Mouse (Mus musculus): ENCODE measurements around the gene Gm20741. TPM values are rescaled to one million over a fixed set of nuclear protein-coding genes. Genes with fewer than 3 reads are reported as not detected.

The Gm20741 gene
- polyA plus RNA-seq, 1 experiment from 2014 or later = not detected

Other genes starting within 250 kb of the Gm20741 start
- 0.06 TPM in 1 of 2 replicates, not detected in the other for gene Cldn8, start 249.0 kb downstream of the Gm20741 start, polyA plus RNA-seq (2015; fragmentation: Nextera tagmentation; extraction: Ambion mirVana)
- gene Krtap24-1, start 199.9 kb downstream of the Gm20741 start, polyA plus RNA-seq (2015; fragmentation: Nextera tagmentation; extraction: Ambion mirVana) = not detected in 2 replicates
- gene 2310079G19Rik, start 184.6 kb downstream of the Gm20741 start, polyA plus RNA-seq (2015; fragmentation: Nextera tagmentation; extraction: Ambion mirVana) = not detected in 2 replicates
- not detected in 2 replicates for gene Krtap26-1, start 164.4 kb downstream of the Gm20741 start, polyA plus RNA-seq (2015; fragmentation: Nextera tagmentation; extraction: Ambion mirVana)
- not detected in 2 replicates for gene Krtap27-1, start 140.5 kb downstream of the Gm20741 start, polyA plus RNA-seq (2015; fragmentation: Nextera tagmentation; extraction: Ambion mirVana)
- gene 2310061N02Rik, start 104.3 kb downstream of the Gm20741 start, polyA plus RNA-seq (2015; fragmentation: Nextera tagmentation; extraction: Ambion mirVana) = not detected in 2 replicates
- not detected in 2 replicates for gene Krtap13-1, start 83.4 kb downstream of the Gm20741 start, polyA plus RNA-seq (2015; fragmentation: Nextera tagmentation; extraction: Ambion mirVana)
- not detected in 2 replicates for gene Krtap13, start 60.6 kb downstream of the Gm20741 start, polyA plus RNA-seq (2015; fragmentation: Nextera tagmentation; extraction: Ambion mirVana)
- not detected in 2 replicates for gene 2310034C09Rik, start 53.4 kb downstream of the Gm20741 start, polyA plus RNA-seq (2015; fragmentation: Nextera tagmentation; extraction: Ambion mirVana)
- gene 2310057N15Rik, start 38.0 kb downstream of the Gm20741 start, polyA plus RNA-seq (2015; fragmentation: Nextera tagmentation; extraction: Ambion mirVana) = not detected in 2 replicates
- not detected in 2 replicates for gene Gm5965, start 34.3 kb downstream of the Gm20741 start, polyA plus RNA-seq (2015; fragmentation: Nextera tagmentation; extraction: Ambion mirVana)
- gene Krtap15, start 8.0 kb upstream of the Gm20741 start, polyA plus RNA-seq (2015; fragmentation: Nextera tagmentation; extraction: Ambion mirVana) = not detected in 2 replicates
- gene Krtap14, start 13.9 kb upstream of the Gm20741 start, polyA plus RNA-seq (2015; fragmentation: Nextera tagmentation; extraction: Ambion mirVana) = not detected in 2 replicates
- not detected in 2 replicates for gene Krtap19-1, start 57.2 kb upstream of the Gm20741 start, polyA plus RNA-seq (2015; fragmentation: Nextera tagmentation; extraction: Ambion mirVana)
- gene Krtap19-2, start 62.0 kb upstream of the Gm20741 start, polyA plus RNA-seq (2015; fragmentation: Nextera tagmentation; extraction: Ambion mirVana) = not detected in 2 replicates
- not detected in 2 replicates for gene Krtap19-3, start 65.8 kb upstream of the Gm20741 start, polyA plus RNA-seq (2015; fragmentation: Nextera tagmentation; extraction: Ambion mirVana)
- gene Krtap19-4, start 72.9 kb upstream of the Gm20741 start, polyA plus RNA-seq (2015; fragmentation: Nextera tagmentation; extraction: Ambion mirVana) = not detected in 2 replicates
- gene Krtap19-5, start 84.2 kb upstream of the Gm20741 start, polyA plus RNA-seq (2015; fragmentation: Nextera tagmentation; extraction: Ambion mirVana) = not detected in 2 replicates
- gene Krtap19-9b, start 120.0 kb upstream of the Gm20741 start, polyA plus RNA-seq (2015; fragmentation: Nextera tagmentation; extraction: Ambion mirVana) = not detected in 2 replicates
- not detected in 2 replicates for gene Krtap16-3, start 150.7 kb upstream of the Gm20741 start, polyA plus RNA-seq (2015; fragmentation: Nextera tagmentation; extraction: Ambion mirVana)
- not detected in 2 replicates for gene Krtap22-2, start 198.5 kb upstream of the Gm20741 start, polyA plus RNA-seq (2015; fragmentation: Nextera tagmentation; extraction: Ambion mirVana)
- not detected in 2 replicates for gene Gm10229, start 203.1 kb upstream of the Gm20741 start, polyA plus RNA-seq (2015; fragmentation: Nextera tagmentation; extraction: Ambion mirVana)
- gene Krtap6-1, start 219.5 kb upstream of the Gm20741 start, polyA plus RNA-seq (2015; fragmentation: Nextera tagmentation; extraction: Ambion mirVana) = not detected in 2 replicates
- not detected in 2 replicates for gene Gm10228, start 229.3 kb upstream of the Gm20741 start, polyA plus RNA-seq (2015; fragmentation: Nextera tagmentation; extraction: Ambion mirVana)
- not detected in 2 replicates for gene Krtap6-5, start 235.7 kb upstream of the Gm20741 start, polyA plus RNA-seq (2015; fragmentation: Nextera tagmentation; extraction: Ambion mirVana)

All from liver, embryonic 13.5 days (tissue).